Mouse (Mus musculus) embryo, embryonic 10 days (tissue): ENCODE data around the gene Chfr.

Experiments
- DNase-seq: peaks from one replicate; pipeline ENCODE4 v3.0.0-alpha.2; 2015; ENCODE audit warnings: low spot score

Gene Chfr

DNA sequence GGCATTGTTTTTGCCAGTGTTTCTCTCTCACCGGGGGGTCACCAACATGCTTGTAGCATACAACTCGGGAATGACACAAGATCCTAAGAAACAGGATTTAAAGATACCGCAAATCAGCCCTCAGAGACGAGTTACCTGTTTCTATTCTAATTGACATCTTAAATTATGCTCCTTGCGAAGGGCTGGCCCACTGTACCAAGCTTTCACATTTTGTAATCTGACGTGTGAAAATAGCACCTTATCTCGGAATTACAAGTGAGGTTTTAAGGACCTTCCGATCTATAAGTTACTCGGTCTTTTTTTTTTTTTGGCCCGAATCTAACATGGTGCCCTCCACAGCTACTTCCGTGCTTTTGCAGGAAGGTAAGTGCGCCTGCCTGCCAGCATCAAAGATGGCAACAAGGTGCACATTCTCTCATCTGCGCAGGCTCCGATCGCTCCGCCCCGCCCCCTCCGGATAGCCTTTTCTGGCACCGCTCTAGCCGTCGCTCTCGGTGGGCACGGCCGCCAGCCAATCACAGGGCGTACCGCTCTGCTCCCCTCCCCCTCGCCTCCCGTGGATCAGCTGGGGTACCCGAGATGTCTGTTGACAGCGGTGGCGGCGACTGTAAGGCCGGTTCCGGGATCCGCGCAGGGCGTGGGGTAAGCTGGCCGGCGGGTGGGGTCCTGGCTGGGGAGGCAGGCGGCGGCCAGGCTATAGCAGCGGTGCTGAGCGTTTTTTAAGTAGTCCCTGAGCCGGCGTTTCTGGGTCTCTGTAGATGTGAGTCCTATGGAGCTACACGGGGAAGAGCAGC lies at the start of gene Chfr:
Chfr (plus strand) TSS at position 550 of the 794 bp plus-strand sequence.
- DNase-seq: peak; percentile 98

DNA sequence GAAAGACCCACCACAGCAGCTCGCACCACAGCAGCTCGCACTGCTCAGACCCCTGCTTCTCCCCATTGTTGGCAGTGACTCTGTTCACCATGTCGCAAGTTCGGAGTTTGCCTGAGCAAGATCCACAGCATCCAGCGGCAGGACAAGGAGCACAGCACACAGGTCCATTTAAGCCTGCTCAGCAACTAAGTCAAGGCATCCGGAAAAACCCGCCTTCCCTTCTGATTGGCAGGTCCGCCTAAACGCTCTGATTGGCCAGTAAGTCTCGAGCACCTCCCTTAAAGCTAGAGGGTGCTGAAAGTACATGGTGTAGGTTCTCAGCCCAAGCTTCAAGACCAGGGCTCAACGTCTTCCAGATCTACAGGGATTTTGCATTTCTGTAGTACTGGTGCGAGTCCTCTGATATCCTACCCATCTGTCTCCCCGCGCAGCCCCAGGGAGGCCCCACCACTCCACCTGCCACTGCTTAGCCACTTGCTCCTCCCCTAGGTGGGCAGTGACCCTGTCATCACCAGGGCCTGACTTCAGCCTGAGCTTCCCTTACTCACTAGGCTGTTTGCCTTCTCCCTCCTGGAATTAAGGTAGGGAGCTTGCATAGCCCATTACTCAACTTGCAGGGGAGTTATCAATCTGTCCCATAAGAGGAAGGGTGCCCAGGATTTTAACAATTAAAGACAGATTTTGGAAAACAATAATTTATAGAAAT lies 49.3 kb upstream of the Chfr start:
- peak; percentile 17 for DNase-seq

DNA sequence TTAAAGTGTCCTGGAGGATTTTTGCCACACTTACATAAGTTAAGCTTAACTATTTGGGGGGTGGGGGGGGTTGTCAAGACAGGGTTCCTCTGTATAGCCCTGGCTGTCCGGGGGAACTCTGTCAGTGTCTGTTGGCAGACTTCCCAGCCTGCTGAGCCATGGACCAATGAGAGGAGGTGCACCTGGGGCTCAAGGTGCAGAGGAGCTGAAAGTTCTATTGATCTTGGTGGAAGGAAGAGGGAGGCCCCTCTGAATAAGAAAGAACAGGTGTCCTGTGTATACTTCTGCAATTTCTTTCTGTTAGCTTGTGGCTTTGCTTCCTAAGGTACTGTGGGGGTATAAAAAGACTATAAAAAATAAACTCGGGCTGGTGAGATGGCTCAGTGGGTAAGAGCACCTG lies 44.1 kb upstream of the Chfr start:
- no peak for DNase-seq

GRCm38 (mm10) chr5:110094030-110094846 lies 41.4 kb upstream of the Chfr start, which contains the start of gene Gm35315:
Gene Gm35315, minus strand, starts transcription at chr5:110094420.
- DNase-seq: peak; percentile 94

DNA sequence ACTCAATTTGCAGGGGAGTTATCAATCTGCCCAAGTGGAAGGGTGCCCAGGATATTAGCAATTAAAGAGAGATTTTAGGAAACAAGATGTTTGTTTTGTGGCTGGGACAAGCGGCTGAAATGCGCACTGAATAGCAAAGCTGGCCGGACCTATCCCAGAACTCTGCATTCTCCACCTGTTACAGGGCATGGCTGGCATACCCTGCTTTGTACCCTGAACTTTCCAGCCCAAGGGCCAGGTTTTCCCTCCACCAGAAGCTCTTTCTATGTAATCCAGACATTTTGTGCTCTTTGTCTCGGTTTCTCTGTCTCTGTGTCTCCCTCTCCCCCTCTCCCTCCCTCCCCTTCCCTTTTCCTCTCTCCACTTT lies 40.8 kb upstream of the Chfr start:
- DNase-seq: no peak

DNA sequence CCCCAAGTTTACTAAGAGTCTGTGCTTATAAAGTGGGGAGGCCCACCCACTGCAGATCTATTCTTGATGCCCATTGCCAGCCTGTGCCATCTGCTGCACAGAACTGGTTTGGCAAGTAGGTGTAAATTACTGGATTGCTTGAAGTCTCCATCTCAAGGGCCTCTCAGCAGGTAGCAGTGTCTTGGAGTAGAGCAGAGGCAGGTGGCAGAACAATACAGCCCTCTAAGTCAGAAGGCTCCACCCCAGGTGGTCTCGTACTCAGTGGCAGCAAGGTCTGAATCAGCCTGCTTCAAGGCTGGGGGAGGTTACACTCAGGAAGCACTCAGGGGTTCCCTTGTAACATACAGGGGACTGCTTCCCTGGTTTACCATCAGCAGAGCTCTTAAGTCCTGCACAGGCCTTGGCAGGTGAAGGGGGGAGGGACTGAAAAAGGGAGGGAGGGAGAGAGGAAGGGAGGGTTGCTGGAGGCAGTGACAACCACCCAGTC lies 36.6 kb upstream of the Chfr start:
- peak; percentile 5 for DNase-seq

DNA sequence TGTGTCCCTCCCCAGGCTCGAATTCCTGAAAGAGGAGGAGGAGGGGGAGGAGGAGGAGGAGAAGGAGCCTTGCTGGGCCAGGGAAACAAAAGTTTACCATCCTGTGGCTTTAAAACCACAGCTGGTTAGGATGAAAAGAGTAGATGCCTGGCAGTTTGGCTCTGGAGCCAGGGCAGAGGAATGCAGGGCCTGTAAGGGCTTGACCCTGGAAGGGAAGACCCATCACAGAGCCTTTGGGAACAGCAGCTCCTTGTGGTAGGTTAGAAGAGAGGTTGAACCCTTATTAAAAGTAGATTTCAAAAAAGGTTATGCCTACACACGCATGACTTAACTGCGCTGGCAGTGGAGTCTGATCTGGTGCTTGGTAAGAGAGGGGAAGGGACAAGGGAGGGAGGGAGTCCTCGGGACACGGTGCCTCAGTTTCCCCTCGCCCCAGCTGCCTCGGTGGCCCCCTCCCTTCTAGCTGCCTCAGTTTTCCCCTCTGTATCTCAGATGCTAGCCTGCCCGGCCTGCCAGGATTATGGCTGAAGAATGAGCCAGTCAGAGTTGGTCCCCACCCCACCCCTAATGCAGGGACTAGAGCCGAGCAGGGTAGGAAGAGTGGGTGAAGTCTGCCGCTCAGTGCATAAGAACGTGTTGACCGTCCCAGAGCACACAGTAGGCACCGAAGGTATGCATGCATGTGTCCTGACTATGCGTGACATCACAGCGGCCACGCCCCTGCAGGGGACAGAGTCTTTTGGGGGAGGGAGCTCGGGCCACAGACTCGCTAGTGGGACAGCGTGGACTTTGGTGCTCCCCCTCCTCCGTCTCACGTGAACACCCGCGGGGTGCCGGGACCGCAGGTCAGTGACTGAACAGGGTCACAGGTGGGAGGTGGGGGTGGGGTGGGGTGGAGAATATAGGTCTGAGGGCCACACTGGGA lies 35.7 kb upstream of the Chfr start, which contains the start of gene Plcxd1:
Plcxd1 (plus strand) TSS at position 314 of the 925 bp plus-strand sequence.
- peak; percentile 52 for DNase-seq

DNA sequence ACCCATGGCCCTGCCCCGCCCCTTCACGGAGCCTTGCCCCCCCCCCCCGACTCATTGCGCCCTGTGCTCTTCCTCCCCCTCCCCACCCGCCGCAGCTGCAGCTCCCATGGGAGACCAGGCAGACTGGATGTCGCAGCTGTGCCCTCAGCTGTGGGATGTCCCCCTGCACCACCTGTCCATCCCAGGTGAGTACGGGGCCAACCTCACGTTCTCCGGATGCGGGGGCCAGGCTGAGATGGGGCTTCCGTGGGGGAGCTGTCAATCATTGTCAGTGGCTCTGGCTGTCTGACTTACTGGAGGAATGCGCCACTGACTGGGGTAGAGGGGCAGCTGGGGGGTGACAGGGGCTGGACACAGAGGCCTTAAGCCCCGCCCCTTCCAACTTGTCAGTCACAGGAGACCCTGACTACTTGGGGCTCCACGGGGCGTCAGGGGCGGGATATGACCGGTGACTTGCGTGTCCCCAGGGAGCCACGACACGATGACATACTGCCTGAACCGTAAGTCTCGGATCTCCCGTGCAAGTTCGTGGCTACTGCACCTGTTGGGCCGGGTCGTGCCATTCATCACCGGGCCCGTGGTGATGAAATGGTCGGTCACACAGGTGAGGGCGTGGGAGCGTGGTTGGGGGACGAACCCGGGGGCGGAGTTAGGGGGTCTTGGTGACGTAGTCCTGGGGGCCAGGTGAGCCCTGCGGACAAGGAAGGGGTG lies 34.6 kb upstream of the Chfr start:
- peak; percentile 42 for DNase-seq

GRCm38 (mm10) chr5:110101716-110102347 lies 33.8 kb upstream of the Chfr start:
- peak; percentile 31 for DNase-seq

DNA sequence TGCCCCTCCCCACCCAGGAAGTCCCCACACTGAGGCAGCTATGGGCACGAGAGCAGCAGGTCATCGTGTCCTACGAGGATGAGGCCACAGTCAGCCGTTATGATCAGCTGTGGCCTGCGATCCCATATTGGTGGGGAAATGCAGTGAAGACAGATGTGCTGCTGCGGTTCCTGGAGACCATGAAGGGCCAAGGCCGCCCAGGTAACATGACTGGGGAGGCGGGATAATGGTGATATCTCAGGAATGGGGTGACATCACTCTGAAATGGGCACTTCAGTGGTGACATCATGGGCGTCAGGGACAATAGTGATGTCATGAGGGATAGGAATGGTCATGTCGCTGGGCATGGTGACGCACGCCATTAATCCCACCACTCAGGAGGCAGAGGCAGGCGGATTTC lies 33.2 kb upstream of the Chfr start:
- DNase-seq: peak; percentile 4

DNA sequence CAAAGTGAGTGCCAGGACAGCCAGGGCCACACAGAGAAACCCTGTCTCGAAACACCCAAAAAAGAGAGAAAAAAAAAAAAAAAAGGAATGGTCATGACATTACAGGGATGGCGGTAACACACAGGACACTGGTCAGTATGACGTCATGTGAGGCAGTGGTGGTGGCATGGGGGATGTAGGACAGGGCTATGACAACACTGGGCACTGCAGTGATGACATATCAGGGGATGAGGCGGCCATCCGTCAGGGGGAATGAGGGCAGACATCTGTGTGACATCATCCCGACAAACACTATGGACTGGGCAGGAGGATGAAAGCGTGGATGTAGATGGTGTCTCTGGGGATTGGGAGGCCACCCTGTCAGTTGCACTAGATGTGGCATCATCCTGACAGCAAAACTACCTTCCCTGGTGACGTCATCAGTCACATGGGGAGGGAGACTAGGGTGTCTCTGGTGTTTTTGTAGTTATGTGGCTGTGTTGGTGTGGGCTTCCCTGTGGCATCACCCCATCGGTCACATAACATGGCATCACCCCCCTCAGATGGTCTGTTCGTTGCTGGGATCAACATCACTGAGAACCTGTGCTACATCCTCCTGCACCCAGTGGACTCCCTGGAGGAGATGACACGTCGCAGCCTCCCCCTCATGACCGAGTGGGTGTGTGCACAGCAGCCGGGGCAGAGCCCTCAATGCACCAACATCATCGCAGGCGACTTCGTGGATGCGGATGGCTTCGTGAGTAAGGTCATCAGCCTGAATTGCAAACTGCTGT lies 32.6 kb upstream of the Chfr start:
- no peak for DNase-seq

DNA sequence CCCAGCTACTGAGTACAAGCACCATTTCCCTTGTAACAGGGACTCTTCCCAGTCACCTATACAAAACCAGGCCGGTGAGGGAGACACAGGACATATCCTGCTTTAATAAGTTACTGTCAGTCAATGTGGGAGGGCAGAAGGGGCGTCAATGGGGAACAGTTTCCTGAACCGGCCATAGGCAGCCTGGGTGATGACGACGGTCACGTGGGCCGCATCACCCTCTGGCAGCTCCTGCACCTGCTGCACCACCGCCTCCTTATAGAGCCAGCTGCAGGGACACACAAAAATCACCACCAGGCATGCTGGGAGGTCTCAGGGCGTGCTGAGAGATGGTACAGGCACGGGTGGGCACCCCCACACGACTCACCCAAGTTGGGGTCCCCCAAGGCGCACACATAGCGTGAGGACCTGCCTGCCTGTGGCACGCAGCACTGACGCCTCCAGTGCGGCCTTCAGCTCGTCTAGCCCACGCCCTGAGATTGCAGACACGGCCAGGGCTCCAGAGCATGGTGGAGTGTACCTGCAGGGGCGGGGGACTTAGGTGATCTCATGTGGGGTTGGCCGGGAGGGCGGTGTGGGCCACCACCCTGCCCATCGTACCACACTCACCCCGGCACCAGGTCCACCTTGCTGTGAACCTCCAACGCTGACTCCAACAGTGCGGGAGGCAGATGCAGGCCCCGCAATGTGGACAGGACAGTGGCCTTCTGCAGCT lies 31.6 kb upstream of the Chfr start:
- no peak for DNase-seq

DNA sequence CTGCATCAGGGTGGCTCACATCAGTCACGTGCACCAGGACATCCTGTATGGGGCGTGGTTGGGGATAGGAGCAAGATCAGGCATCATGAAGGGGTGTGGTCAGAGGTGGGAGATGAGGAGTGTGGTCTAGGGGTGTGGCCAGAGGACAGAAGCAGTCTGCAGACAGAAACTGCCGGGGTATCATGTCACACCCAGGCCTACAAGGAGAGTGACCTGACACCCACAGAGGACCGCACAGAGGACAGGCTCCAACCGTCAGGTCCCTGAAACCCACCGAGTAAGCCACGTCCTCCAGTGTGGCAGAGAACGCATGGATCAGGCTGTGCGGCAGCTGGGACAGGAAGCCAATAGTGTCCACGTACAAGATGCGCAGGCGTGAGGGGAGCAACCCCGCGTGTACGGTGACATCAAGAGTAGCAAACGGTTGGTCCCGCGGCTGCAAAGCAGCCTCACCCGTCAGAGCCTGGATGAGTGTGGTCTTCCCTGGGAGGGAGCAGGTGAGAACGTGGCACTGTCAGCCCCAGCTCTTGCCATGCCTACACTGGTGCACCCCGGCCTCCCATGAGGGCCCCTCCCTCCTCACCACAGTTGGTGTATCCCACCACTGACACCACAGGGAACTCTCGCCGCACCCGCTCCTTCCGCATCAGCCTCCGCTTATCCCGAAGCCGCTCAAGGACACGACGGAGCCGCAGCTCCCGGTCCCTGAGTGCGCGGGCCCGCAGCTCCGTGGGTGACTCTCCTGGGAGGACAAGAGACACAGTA lies 30.8 kb upstream of the Chfr start:
- no peak for DNase-seq

DNA sequence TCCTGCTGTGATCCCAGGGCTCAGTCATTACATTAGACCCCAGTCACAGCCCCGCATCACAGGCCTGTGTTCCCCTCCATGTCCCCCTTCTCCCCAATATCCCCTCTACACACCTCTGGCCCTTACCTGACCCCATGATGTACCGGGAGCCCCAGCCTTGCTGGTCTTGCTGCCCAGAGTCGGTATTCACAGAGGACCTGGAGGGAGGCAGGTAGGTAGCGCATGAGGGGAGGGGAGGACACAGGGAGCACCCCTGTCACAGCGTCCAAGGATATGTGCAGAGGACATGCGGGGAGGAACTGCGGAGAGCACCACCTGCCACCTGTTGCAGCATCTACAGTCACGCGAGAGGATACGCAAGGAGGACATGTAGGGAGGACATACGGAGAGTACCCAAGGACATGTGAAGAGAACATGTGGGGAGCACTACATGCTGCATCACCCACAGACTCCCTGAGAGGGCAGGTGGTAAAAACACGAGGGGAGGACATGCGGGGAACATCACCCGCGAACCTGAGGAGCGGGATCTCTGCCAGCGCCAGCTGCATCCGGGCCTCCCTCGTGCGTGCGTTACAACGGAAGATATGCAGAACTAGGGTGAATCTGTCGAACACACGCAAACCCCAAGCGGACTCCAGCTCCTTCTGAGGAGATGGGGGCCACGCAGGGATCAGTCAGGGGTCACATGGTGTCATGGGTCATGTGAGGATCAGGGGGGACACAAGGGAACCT lies 29.3 kb upstream of the Chfr start:
- no peak for DNase-seq

DNA sequence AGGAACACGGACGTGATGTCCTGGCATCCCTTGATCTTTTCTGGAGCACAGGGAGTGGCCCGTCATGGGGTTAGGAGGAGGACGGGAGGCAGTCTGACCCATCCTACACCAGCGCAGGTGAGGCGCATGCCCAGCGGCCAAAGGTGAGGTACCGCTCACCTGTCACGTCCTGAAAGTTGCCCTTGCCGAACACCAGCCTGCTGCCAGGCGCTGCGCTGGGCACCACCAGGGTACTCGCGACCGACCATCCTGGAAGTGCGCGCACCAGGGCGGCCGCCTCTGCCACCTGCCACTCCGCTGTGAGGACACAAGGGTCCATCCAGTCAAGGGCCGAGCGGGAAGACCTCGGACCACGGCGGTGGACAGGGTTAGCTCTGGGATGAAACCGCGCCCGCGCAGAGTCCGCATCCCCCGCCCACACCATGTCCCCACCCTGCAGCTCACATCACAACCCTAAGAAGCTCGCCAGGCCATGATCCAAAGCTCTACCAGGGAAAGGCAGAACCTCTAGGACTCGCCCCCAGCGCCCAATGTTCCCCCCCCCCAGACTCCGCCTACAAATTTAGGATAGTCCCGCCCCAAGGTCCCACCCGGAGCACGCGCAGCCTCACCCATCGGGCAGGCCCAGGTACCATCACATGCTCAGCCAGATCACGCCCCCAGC lies 28.6 kb upstream of the Chfr start:
- peak; percentile 4 for DNase-seq

GRCm38 (mm10) chr5:110107581-110108304 lies 27.9 kb upstream of the Chfr start, which contains the start of gene Gtpbp6:
Gene Gtpbp6, minus strand, starts transcription at chr5:110108197.
- peak; percentile 96 for DNase-seq
